18 mouse cellular contexts compared by ENCODE assay signal in genomic region chr5:90788114-90788513, GRCm38 (mm10). TPM values are rescaled to one million over a fixed set of nuclear protein-coding genes. Genes with fewer than 3 reads are reported as not detected.
DNase-seq lines count a peak whose midpoint lies in the region; ATAC-seq and TF ChIP-seq lines count a peak whose summit lies in the region.
"Had no signal": no experiment of that assay in that cellular context is flagged by ENCODE, and none has a peak within 500 bp of the region (broad histone marks: within the 10 kb centered on the region; RNA-seq: fewer than 3 reads in every experiment).

No protein-coding gene starts in this region.

- H3K4me2 ChIP-seq in lung, postnatal 0 days (replicated peaks; ENCODE audit: low read depth, low read length): no peak overlapping the region
- H3K4me2 ChIP-seq: embryonic facial prominence, embryonic 15.5 days; forebrain, embryonic 13.5 days; hindbrain, embryonic 15.5 days; limb, embryonic 13.5 days had no signal

- H3K9me3 ChIP-seq in lung, postnatal 0 days (ENCODE audit: low read length): no peaks in the 10 kb centered on the region
- H3K9me3 ChIP-seq: embryonic facial prominence, embryonic 15.5 days; forebrain, embryonic 13.5 days; hindbrain, embryonic 15.5 days; limb, embryonic 13.5 days had no signal

- POLR2A ChIA-PET in Patski (lab: Charles Lee): interaction anchor here (1.4 kb wide), 1 partner anchor 18 kb away, joined by 5 read pairs; no protein-coding TSS in a partner anchor

- intact Hi-C loops in heart, adult 2 months (cut with DNase I): loop anchor here (5.0 kb wide), 2 partner anchors 114 to 126 kb away; partner anchors contain the start of gene Cxcl2
- intact Hi-C loops in heart, postnatal 10 days (cut with DNase I): loop anchor here (2.0 to 5.0 kb wide), 2 partner anchors 114 to 127 kb away; partner anchors contain the start of gene Cxcl2
- intact Hi-C loops in gastrocnemius, postnatal 14 days (cut with DNase I; ENCODE audit: low total_unique reads): loop anchor here (5.0 kb wide), 1 partner anchor 126 kb away; no protein-coding TSS in a partner anchor

- no peak for ATAC-seq in lung, postnatal 0 days
- ATAC-seq in Patski: no peak
- peak; percentile 55 for ATAC-seq in megakaryocyte-erythroid progenitor cell, adult 5-6 weeks (replicated peaks; ENCODE audit: low FRiP score, low TSS enrichment, poor library complexity, severe bottlenecking)
- ATAC-seq: activated CD4-positive, CD25-positive, alpha-beta regulatory T cell, adult 4 months; CD4-positive, CD25-positive, alpha-beta regulatory T cell, adult 4 months; forebrain, embryonic 13.5 days had no signal

- TF ChIP-seq CTCF in heart, adult 2 months (IDR thresholded peaks at IDR 0.05): peak; percentile 53
- peak; percentile 56 for TF ChIP-seq CTCF in lung, postnatal 0 days (IDR thresholded peaks at IDR 0.05)
- TF ChIP-seq CTCF in lung, adult 2 months (IDR thresholded peaks at IDR 0.05; ENCODE audit: insufficient read depth, low read length): no peak
- TF ChIP-seq CTCF in Patski (IDR thresholded peaks at IDR 0.05): peak; percentile 75

- H3K36me3 ChIP-seq in heart, adult 2 months (ENCODE audit: control insufficient read depth, insufficient read depth, low read length): no peaks in the 10 kb centered on the region
- H3K36me3 ChIP-seq in lung, postnatal 0 days (ENCODE audit: insufficient read depth, low read length): no peaks in the 10 kb centered on the region
- H3K36me3 ChIP-seq: embryonic facial prominence, embryonic 15.5 days; hindbrain, embryonic 15.5 days; limb, embryonic 13.5 days had no signal

- in situ Hi-C loops in Patski (cut with MboI; ENCODE audit: low pct_unique_long_range_greater_than_20kb): loop anchor here (5.0 kb wide), 1 partner anchor 131 kb away; no protein-coding TSS in a partner anchor

- DNase-seq in heart, adult 2 months: no peak
- DNase-seq in heart, postnatal 10 days: no peak
- no peak for DNase-seq in lung, postnatal 0 days (ENCODE audit: low spot score)
- DNase-seq in lung, adult 2 months: no peak
- DNase-seq in Patski (ENCODE audit: low read depth, low spot score): no peak
- no peak for DNase-seq in spleen, postnatal 36 days (ENCODE audit: low spot score in 2 of 2)
- no peak for DNase-seq in gastrocnemius, postnatal 14 days
- DNase-seq: cerebellum, postnatal 14 days; gastrocnemius, postnatal 36 days; kidney, postnatal 25 days had no signal

- no peaks in the 10 kb centered on the region; the same call in 1 of the 2 replicates for H3K4me1 ChIP-seq in heart, adult 2 months (ENCODE audit: control insufficient read depth, insufficient read depth, low read length)
- H3K4me1 ChIP-seq in lung, postnatal 0 days (ENCODE audit: insufficient read depth, low read depth, low read length): peaks cover 9% of the 10 kb centered on the region
- 0 out of 2 replicates have a peak, but pooled peaks cover 2% of the 10 kb centered on the region for H3K4me1 ChIP-seq in lung, adult 2 months (ENCODE audit: control insufficient read depth, insufficient read depth, low read length)

- H3K79me2 ChIP-seq in heart, adult 2 months (replicated peaks; ENCODE audit: control insufficient read depth, insufficient read depth, low read length): no peaks in the 10 kb centered on the region

- H3K27ac ChIP-seq in heart, adult 2 months: no peak overlapping the region
- no peak overlapping the region for H3K27ac ChIP-seq in lung, postnatal 0 days (ENCODE audit: low read length)
- H3K27ac ChIP-seq: embryonic facial prominence, embryonic 15.5 days; forebrain, embryonic 13.5 days; hindbrain, embryonic 15.5 days; limb, embryonic 13.5 days had no signal

- CTCF ChIA-PET in Patski (lab: Charles Lee): interaction anchor here (0.7 to 1.9 kb wide), 8 partner anchors 9 to 130 kb away, joined by 3 to 18 read pairs (median 3); partner anchors contain the start of gene Cxcl5

- TF ChIP-seq POLR2A in heart, adult 2 months (IDR thresholded peaks at IDR 0.05; ENCODE audit: insufficient read depth, low read depth, low read length): no peak
- TF ChIP-seq POLR2A in lung, adult 2 months (IDR thresholded peaks at IDR 0.05; ENCODE audit: borderline replicate concordance, extremely low read depth, low read depth, low read length): no peak

- no peaks in the 10 kb centered on the region for H3K27me3 ChIP-seq in heart, adult 2 months (ENCODE audit: control insufficient read depth, insufficient read depth, low read length)
- H3K27me3 ChIP-seq in lung, postnatal 0 days (replicated peaks; ENCODE audit: insufficient read depth, low read length): no peaks in the 10 kb centered on the region
- no peaks in the 10 kb centered on the region for H3K27me3 ChIP-seq in Patski
- H3K27me3 ChIP-seq: hindbrain, embryonic 15.5 days had no signal

- 85% methylated on average over 4 of the region's 4 CpGs for WGBS in heart, adult 2 months
- WGBS in lung, postnatal 0 days: 71% methylated on average over 4 of the region's 4 CpGs
- WGBS in lung, adult 2 months: 82% methylated on average over 4 of the region's 4 CpGs

- no peak overlapping the region for H3K9ac ChIP-seq in heart, adult 2 months (ENCODE audit: low read depth, low read length)
- no peak overlapping the region for H3K9ac ChIP-seq in lung, postnatal 0 days (replicated peaks; ENCODE audit: low read depth)
- H3K9ac ChIP-seq: embryonic facial prominence, embryonic 15.5 days; forebrain, embryonic 13.5 days; hindbrain, embryonic 15.5 days; limb, embryonic 13.5 days had no signal

- no peak for TF ChIP-seq EP300 in heart, adult 2 months (IDR thresholded peaks at IDR 0.05; ENCODE audit: insufficient read depth, low read depth, low read length)
- TF ChIP-seq EP300 in lung, postnatal 0 days (IDR thresholded peaks at IDR 0.05): no peak

- H3K4me3 ChIP-seq in heart, adult 2 months: no peak overlapping the region
- H3K4me3 ChIP-seq in lung, postnatal 0 days (ENCODE audit: low read depth, low read length): no peak overlapping the region
- no peak overlapping the region for H3K4me3 ChIP-seq in lung, adult 2 months (replicated peaks; ENCODE audit: extremely low read depth, low read depth, low read length)
- H3K4me3 ChIP-seq: embryonic facial prominence, embryonic 15.5 days; forebrain, embryonic 13.5 days; hindbrain, embryonic 15.5 days; limb, embryonic 13.5 days had no signal

RNA-seq across cellular contexts. Expression of gene Cxcl3, which starts 2.2 kb away (rescaled TPM):
- total RNA-seq in heart, adult 2 months (2021): not detected
- not detected in 2 replicates for polyA plus RNA-seq in heart, adult 2 months (2012; rRNA removed)
- not detected for total RNA-seq in heart, postnatal 10 days (2021)
- 0.42 and 2.5 TPM in 2 replicates for polyA plus RNA-seq in lung, postnatal 0 days (2015; fragmentation: Nextera tagmentation; extraction: Ambion mirVana)
- 0.87 and 1.5 TPM in 2 replicates for polyA plus RNA-seq in lung, adult 2 months (2012; rRNA removed)
- polyA plus RNA-seq in Patski (2021): not detected
- not detected in 2 replicates for total RNA-seq in megakaryocyte-erythroid progenitor cell, adult 5-6 weeks (2014; fragmentation: Nextera tagmentation)
- total RNA-seq in megakaryocyte-erythroid progenitor cell, adult 5-6 weeks (2017): 0.42 TPM in 1 of 2 replicates, not detected in the other
- total RNA-seq in gastrocnemius, postnatal 14 days (2021): not detected
- total RNA-seq: gastrocnemius, postnatal 36 days had no signal
- polyA plus RNA-seq: activated CD4-positive, CD25-positive, alpha-beta regulatory T cell, adult 4 months; forebrain, embryonic 13.5 days; neural tube, embryonic 14.5 days had no signal

RNA-seq across cellular contexts. Expression of gene Cxcl15, which starts 6.2 kb away (rescaled TPM):
- not detected for total RNA-seq in heart, adult 2 months (2021)
- polyA plus RNA-seq in heart, adult 2 months (2012; rRNA removed): 1.00 TPM in 1 of 2 replicates, not detected in the other
- total RNA-seq in heart, postnatal 10 days (2021): not detected
- 546 and 609 TPM in 2 replicates for polyA plus RNA-seq in lung, postnatal 0 days (2015; fragmentation: Nextera tagmentation; extraction: Ambion mirVana)
- polyA plus RNA-seq in lung, adult 2 months (2012; rRNA removed): 247 and 423 TPM in 2 replicates
- 0.04 TPM for polyA plus RNA-seq in Patski (2021)
- not detected in 2 replicates for total RNA-seq in megakaryocyte-erythroid progenitor cell, adult 5-6 weeks (2014; fragmentation: Nextera tagmentation)
- total RNA-seq in megakaryocyte-erythroid progenitor cell, adult 5-6 weeks (2017): not detected in 2 replicates
- total RNA-seq in gastrocnemius, postnatal 14 days (2021): not detected
- total RNA-seq: gastrocnemius, postnatal 36 days had no signal
- polyA plus RNA-seq: activated CD4-positive, CD25-positive, alpha-beta regulatory T cell, adult 4 months; CD4-positive, CD25-positive, alpha-beta regulatory T cell, adult 4 months; forebrain, embryonic 13.5 days; hindbrain, embryonic 15.5 days; neural tube, embryonic 14.5 days had no signal

RNA-seq across cellular contexts. Expression of gene Pf4, which starts 15.9 kb away (rescaled TPM):
- 10 to 100 TPM; 37.6 to 71.1 TPM for total RNA-seq in heart, adult 2 months (2021)
- 58.7 and 73.0 TPM in 2 replicates for polyA plus RNA-seq in heart, adult 2 months (2012; rRNA removed)
- 10 to 100 TPM; 33.7 to 39.0 TPM for total RNA-seq in heart, postnatal 10 days (2021)
- polyA plus RNA-seq in lung, postnatal 0 days (2015; fragmentation: Nextera tagmentation; extraction: Ambion mirVana): 152 and 164 TPM in 2 replicates
- 49.0 and 65.2 TPM in 2 replicates for polyA plus RNA-seq in lung, adult 2 months (2012; rRNA removed)
- polyA plus RNA-seq in Patski (2021): not detected
- total RNA-seq in megakaryocyte-erythroid progenitor cell, adult 5-6 weeks (2014; fragmentation: Nextera tagmentation): 2.3 TPM in 1 of 2 replicates, not detected in the other
- 40.2 and 87.4 TPM in 2 replicates for total RNA-seq in megakaryocyte-erythroid progenitor cell, adult 5-6 weeks (2017)
- total RNA-seq in gastrocnemius, postnatal 14 days (2021): 10 to 100 TPM; 18.7 to 23.7 TPM
- polyA plus RNA-seq: activated CD4-positive, CD25-positive, alpha-beta regulatory T cell, adult 4 months; CD4-positive, CD25-positive, alpha-beta regulatory T cell, adult 4 months had no signal

RNA-seq across cellular contexts. Expression of gene Ppbp, which starts 19.8 kb away (rescaled TPM):
- total RNA-seq in heart, adult 2 months (2021): 10 to 100 TPM in 1 of 2 experiments, 1 to 10 TPM in 1; 9.6 to 56.5 TPM
- 11.1 and 27.4 TPM in 2 replicates for polyA plus RNA-seq in heart, adult 2 months (2012; rRNA removed)
- total RNA-seq in heart, postnatal 10 days (2021): 1 to 10 TPM; 2.2 to 6.6 TPM
- 15.6 and 18.3 TPM in 2 replicates for polyA plus RNA-seq in lung, postnatal 0 days (2015; fragmentation: Nextera tagmentation; extraction: Ambion mirVana)
- 18.2 and 36.7 TPM in 2 replicates for polyA plus RNA-seq in lung, adult 2 months (2012; rRNA removed)
- 41.7 TPM for polyA plus RNA-seq in Patski (2021)
- not detected in 2 replicates for total RNA-seq in megakaryocyte-erythroid progenitor cell, adult 5-6 weeks (2014; fragmentation: Nextera tagmentation)
- total RNA-seq in megakaryocyte-erythroid progenitor cell, adult 5-6 weeks (2017): 0.80 TPM in 1 of 2 replicates, not detected in the other
- total RNA-seq in gastrocnemius, postnatal 14 days (2021): 1 to 10 TPM in 1 of 2 experiments, under 1 TPM in 1; 0.42 to 1.3 TPM
- polyA plus RNA-seq: activated CD4-positive, CD25-positive, alpha-beta regulatory T cell, adult 4 months; CD4-positive, CD25-positive, alpha-beta regulatory T cell, adult 4 months; neural tube, embryonic 14.5 days had no signal

RNA-seq across cellular contexts. Expression of gene Cxcl5, which starts 29.0 kb away (rescaled TPM):
- total RNA-seq in heart, adult 2 months (2021): under 1 TPM in 1 of 2 experiments, not detected in 1; 0.31 TPM
- polyA plus RNA-seq in heart, adult 2 months (2012; rRNA removed): 0.06 and 0.23 TPM in 2 replicates
- not detected for total RNA-seq in heart, postnatal 10 days (2021)
- polyA plus RNA-seq in lung, postnatal 0 days (2015; fragmentation: Nextera tagmentation; extraction: Ambion mirVana): 0.26 and 9.8 TPM in 2 replicates
- 0.25 and 0.77 TPM in 2 replicates for polyA plus RNA-seq in lung, adult 2 months (2012; rRNA removed)
- 11.9 TPM for polyA plus RNA-seq in Patski (2021)
- total RNA-seq in megakaryocyte-erythroid progenitor cell, adult 5-6 weeks (2014; fragmentation: Nextera tagmentation): not detected in 2 replicates
- 0.30 TPM in 1 of 2 replicates, not detected in the other for total RNA-seq in megakaryocyte-erythroid progenitor cell, adult 5-6 weeks (2017)
- total RNA-seq in gastrocnemius, postnatal 14 days (2021): not detected
- total RNA-seq: gastrocnemius, postnatal 36 days had no signal
- polyA plus RNA-seq: activated CD4-positive, CD25-positive, alpha-beta regulatory T cell, adult 4 months; CD4-positive, CD25-positive, alpha-beta regulatory T cell, adult 4 months; forebrain, embryonic 13.5 days had no signal
